Mouse (Mus musculus) adrenal gland (tissue): ENCODE measurements at regions not wholly inside any gene's neighbourhood (a gene's known extent, or its start where the extent isn't known, plus 50 kb on each side); places are given as distances from the start of the nearest gene placed in this dataset.

ENCODE experiments used
- intact Hi-C: fragments of 180-260 bp; cut with DNase I; formaldehyde crosslinking; loops from one replicate; pipeline ENCODE4 v1.15.1; 2025

- intact Hi-C loops, result no loop called here
These were observed 66.8 kb upstream of the Cd93 start for GRCm38 (mm10) chr2:148510008-148510681.

- intact Hi-C loops, result no loop called here
These were observed 66.0 kb upstream of the Cd93 start for GRCm38 (mm10) chr2:148509357-148509756.

GRCm38 (mm10) chr2:148507523-148507922 lies 64.2 kb upstream of the Cd93 start:
- intact Hi-C loops, result no loop called here

GRCm38 (mm10) chr2:148506966-148507365 lies 63.6 kb upstream of the Cd93 start:
- intact Hi-C loops, result no loop called here

- intact Hi-C loops, result no loop called here
These were observed 62.3 kb upstream of the Cd93 start for GRCm38 (mm10) chr2:148505651-148506050.

GRCm38 (mm10) chr2:148503143-148503854 lies 59.9 kb upstream of the Cd93 start:
- intact Hi-C loops, result no loop called here

- intact Hi-C loops, result no loop called here
These were observed 59.0 kb upstream of the Cd93 start for GRCm38 (mm10) chr2:148502321-148502720.

- intact Hi-C loops, result no loop called here
These were observed 57.0 kb upstream of the Cd93 start for GRCm38 (mm10) chr2:148500235-148500936.

GRCm38 (mm10) chr2:148497452-148498302 lies 54.3 kb upstream of the Cd93 start:
- intact Hi-C loops, result no loop called here

- intact Hi-C loops, result no loop called here
These were observed 53.0 kb upstream of the Cd93 start for GRCm38 (mm10) chr2:148496151-148497040.

GRCm38 (mm10) chr2:148495485-148495884 lies 52.1 kb upstream of the Cd93 start:
- intact Hi-C loops, result no loop called here

GRCm38 (mm10) chr2:148493281-148493680 lies 49.9 kb upstream of the Cd93 start:
- intact Hi-C loops, result no loop called here
